Mouse (Mus musculus) kidney, embryonic 16.5 days (tissue): ENCODE results near the gene Prkab1. TPM values are rescaled to one million over a fixed set of nuclear protein-coding genes. Genes with fewer than 3 reads are reported as not detected.
A peak's percentile ranks its signal among the peaks of the same experiment; 100 is the strongest.

Experiments
- ATAC-seq: fragments of 200-750 bp; cut with Nextera tagmentation; 2 replicates; pipeline ENCODE4 v1.8.0; 2017; ENCODE audit warnings: moderate TSS enrichment; ENCODE audit not compliant: low FRiP score, low TSS enrichment
- H3K27ac ChIP-seq: fragments of 300-500 bp; sonication (generic); 2 replicates; pipeline ENCODE4 v1.5.1; 2014; ENCODE audit warnings: low read length
- H3K27me3 ChIP-seq: fragments of 300-500 bp; sonication (generic); 2 replicates; pipeline ENCODE4 v1.6.1; 2014; ENCODE audit warnings: low read length, control low read depth, mixed read lengths; ENCODE audit not compliant: insufficient read depth
- H3K36me3 ChIP-seq: fragments of 300-500 bp; sonication (generic); 2 replicates; pipeline ENCODE4 v1.6.1; 2014; ENCODE audit warnings: low read length, control low read depth, mixed read lengths; ENCODE audit not compliant: insufficient read depth
- H3K4me1 ChIP-seq: fragments of 300-500 bp; sonication (generic); 2 replicates; pipeline ENCODE4 v1.6.1; 2014; ENCODE audit warnings: low read length, control low read depth, mixed read lengths; ENCODE audit not compliant: insufficient read depth
- H3K4me2 ChIP-seq: fragments of 300-500 bp; sonication (generic); replicated peaks from 2 replicates; pipeline ENCODE4 v1.6.1; 2014; ENCODE audit warnings: low read depth, low read length
- H3K4me3 ChIP-seq: fragments of 300-500 bp; sonication (generic); 2 replicates; pipeline ENCODE4 v1.5.1; 2014; ENCODE audit warnings: mild to moderate bottlenecking, low read length
- H3K9ac ChIP-seq: fragments of 300-500 bp; sonication (generic); replicated peaks from 2 replicates; pipeline ENCODE4 v1.6.1; 2014; ENCODE audit warnings: low read length
- H3K9me3 ChIP-seq: fragments of 300-500 bp; sonication (generic); 2 replicates; pipeline ENCODE4 v1.6.1; 2016; ENCODE audit warnings: low read length, control low read depth
- WGBS: fragments of 180-500 bp; shearing (Covaris S2); extraction: QIAGEN DNeasy Blood & Tissue Kit; methylation state at CpG from one replicate; pipeline ENCODE4 v1.1.7; 2014; 5-methylcytosine and 5-hydroxymethylcytosine counted together
- polyA plus RNA-seq: library from polyadenylated mRNA; unstranded; fragments of >200 nt; fragmentation: Nextera tagmentation; extraction: Ambion mirVana; gene quantifications from 2 replicates; pipeline ENCODE4 v1.2.1, GENCODE M21; 2015

The Prkab1 gene
- polyA plus RNA-seq, 1 experiment from 2014 or later, result 83.5 TPM

DNA sequence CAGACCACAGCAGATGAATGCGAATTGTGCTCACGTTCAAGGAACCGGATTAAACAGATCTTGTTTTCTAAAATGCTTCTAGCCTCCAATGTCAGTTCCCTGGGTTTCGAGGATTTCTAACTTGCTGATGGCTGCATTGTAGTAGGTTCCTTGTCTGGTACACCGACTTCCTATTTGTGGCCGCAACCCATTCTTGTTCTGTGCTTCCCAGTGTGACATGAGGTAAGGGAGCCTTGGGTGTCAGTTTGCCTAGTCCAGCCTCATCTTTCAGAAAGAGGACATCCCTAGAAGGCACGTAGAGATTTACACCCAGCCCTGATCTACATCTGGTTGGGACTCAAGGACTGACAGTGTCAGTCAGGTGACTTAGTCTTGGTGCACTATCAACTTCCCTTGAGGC is 12.6 kb downstream of the Prkab1 start:
- 89% methylated on average over 7 of the region's 7 CpGs for WGBS
- H3K36me3 ChIP-seq, result peaks cover 43% of the 10 kb centered on the region
- no peaks in the 10 kb centered on the region for H3K9me3 ChIP-seq
- no peak overlapping the region for H3K9ac ChIP-seq
- no peak overlapping the region for H3K27ac ChIP-seq
- no peak overlapping the region for H3K4me2 ChIP-seq
- no peak for ATAC-seq
- no peaks in the 10 kb centered on the region for H3K27me3 ChIP-seq
- H3K4me3 ChIP-seq, result no peak overlapping the region
- peaks cover 16% of the 10 kb centered on the region for H3K4me1 ChIP-seq

DNA sequence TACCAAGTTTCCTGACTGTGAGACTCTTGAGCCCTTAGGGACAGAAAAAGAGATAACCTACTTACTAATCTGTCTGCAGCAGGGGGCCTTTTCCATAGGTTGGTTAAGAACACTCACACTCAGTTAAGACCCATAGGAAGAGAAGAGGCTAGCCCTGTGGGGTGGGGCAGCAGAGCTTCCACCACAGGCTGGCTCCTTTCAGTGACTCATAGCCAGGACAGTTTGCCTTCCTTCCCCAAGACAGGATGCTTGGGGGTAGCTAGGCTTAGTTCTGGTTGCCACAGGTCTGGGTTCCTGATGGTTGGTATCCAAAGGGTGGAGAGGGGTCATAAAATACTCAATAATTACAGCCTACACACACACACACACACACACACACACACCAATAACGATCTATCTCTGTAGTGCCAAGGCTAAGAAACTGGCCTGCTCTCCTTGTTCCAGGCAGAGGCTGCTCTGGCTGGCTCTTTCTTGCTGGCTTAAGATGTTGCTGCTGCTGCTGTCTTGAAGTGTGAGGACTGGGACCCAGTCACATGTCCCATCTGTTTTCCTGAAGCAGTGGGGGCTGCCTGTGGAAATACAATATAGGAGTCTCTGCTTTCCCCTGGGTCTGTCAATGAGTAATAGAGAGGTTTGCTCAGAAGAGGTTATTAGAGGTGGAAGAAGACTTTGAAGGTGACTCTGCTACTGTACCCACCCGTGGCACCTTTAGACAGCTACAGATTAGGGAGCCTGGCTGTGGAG is 14.3 kb downstream of the Prkab1 start:
- H3K9me3 ChIP-seq, result no peaks in the 10 kb centered on the region
- H3K27me3 ChIP-seq, result no peaks in the 10 kb centered on the region
- peaks cover 16% of the 10 kb centered on the region for H3K4me1 ChIP-seq
- WGBS, result 31% methylated on average over 2 of the region's 2 CpGs
- H3K9ac ChIP-seq, result no peak overlapping the region
- H3K4me3 ChIP-seq, result no peak overlapping the region
- 0 out of 2 replicates have a peak overlapping the region, but pooled peaks have one; percentile 5 for H3K4me2 ChIP-seq
- peak overlapping the region; percentile 91 for H3K27ac ChIP-seq
- peak; percentile 74 for ATAC-seq
- peaks cover 27% of the 10 kb centered on the region for H3K36me3 ChIP-seq

DNA sequence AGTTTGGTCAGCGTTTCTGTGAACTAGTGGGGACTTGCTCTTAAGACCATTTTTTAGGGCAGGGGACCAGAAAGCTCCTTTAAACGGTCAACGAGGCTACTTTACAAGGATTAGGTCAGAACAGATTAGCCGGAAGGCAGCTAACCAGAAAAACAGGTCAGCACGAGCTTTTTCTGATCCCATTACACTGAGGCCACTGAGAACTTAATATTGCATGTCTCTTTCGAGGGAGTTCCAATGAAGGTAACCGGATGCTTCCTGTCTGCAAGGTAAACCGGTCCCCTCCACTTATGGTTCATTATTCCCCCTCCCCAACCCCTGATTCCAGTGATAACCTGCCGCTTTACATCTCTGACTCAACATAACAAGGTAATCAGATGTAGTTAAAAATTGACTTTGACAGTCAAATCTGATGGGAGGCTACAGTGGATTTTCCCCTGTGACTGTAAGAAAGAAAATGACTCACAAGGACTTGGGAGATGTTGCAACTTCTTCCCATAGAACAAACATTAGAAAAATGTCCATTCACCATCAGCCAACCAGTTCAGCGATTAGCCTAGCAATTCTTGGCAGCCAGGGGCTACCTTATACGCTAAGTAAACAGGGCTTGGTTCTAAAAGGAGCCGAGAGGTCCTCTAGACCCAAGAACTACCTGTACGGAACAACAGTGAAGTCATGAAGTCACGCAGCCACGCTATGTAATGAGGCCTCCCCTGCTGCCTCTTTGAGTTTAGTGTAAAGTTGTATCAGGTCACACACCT is 15.0 kb downstream of the Prkab1 start:
- H3K27me3 ChIP-seq, result no peaks in the 10 kb centered on the region
- peaks cover 19% of the 10 kb centered on the region for H3K36me3 ChIP-seq
- peak; percentile 56; the same call in 1 of the 2 replicates for ATAC-seq
- peaks cover 16% of the 10 kb centered on the region for H3K4me1 ChIP-seq
- no peaks in the 10 kb centered on the region for H3K9me3 ChIP-seq
- H3K4me3 ChIP-seq, result no peak overlapping the region
- H3K9ac ChIP-seq, result no peak overlapping the region
- 0 out of 2 replicates have a peak overlapping the region, but pooled peaks have one; percentile 5 for H3K4me2 ChIP-seq
- H3K27ac ChIP-seq, result peak overlapping the region; percentile 91
- WGBS, result 45% methylated on average over 15 of the region's 15 CpGs

GRCm38 (mm10) chr5:116007723-116008122 is 16.6 kb downstream of the Prkab1 start:
- WGBS, result 76% methylated on average over 13 of the region's 13 CpGs
- ATAC-seq, result peak; percentile 33; the same call in 1 of the 2 replicates
- H3K4me1 ChIP-seq, result peaks cover 19% of the 10 kb centered on the region
- no peaks in the 10 kb centered on the region for H3K9me3 ChIP-seq
- no peak overlapping the region for H3K4me2 ChIP-seq
- H3K4me3 ChIP-seq, result 0 out of 2 replicates have a peak overlapping the region, but pooled peaks have one; percentile 2
- H3K9ac ChIP-seq, result no peak overlapping the region
- H3K36me3 ChIP-seq, result peaks cover 4% of the 10 kb centered on the region
- no peaks in the 10 kb centered on the region for H3K27me3 ChIP-seq
- H3K27ac ChIP-seq, result peak overlapping the region; percentile 67

DNA sequence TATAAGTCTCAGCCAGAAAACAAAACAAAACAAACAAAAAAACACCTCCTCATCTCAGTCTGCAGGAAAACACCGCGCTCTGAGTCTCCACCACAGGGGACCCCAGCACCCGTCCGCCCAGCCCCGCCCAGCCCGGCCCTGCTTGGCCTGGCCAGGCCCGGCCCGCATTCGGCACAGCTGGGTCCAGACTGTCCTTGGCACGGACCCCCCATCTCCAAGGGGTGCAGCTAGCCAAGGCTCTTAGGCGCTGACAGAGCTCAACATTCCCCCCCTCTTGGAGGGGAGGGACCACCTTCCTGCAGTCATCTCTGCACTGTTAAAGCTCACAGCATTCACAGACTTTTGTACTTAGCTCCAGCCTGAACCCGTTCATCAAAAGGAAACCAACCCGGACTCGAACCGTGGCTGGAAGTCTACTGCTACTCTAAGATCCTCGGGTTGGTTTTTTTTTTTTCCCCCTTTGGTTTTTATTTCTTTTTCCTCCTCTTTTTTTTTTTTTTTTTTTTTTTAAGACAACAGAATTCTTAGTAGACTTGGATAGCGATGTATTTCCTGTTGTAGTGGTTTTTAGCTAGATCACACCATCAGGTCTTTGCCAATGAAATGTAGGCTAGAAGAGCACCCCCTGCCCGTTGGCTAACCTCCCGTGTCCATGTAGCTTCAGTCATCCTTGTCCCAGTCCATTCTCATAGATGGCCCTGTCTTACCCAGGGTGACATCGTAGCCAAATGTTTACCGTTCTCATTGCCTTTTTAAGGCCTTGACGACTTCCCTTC is 17.8 kb downstream of the Prkab1 start:
- no peaks in the 10 kb centered on the region for H3K36me3 ChIP-seq
- no peak overlapping the region for H3K9ac ChIP-seq
- H3K4me2 ChIP-seq, result no peak overlapping the region
- H3K4me1 ChIP-seq, result peaks cover 19% of the 10 kb centered on the region
- 63% methylated on average over 22 of the region's 22 CpGs for WGBS
- ATAC-seq, result no peak
- H3K4me3 ChIP-seq, result no peak overlapping the region
- no peaks in the 10 kb centered on the region for H3K9me3 ChIP-seq
- H3K27ac ChIP-seq, result peak overlapping the region; percentile 67; the same call in 1 of the 2 replicates
- H3K27me3 ChIP-seq, result no peaks in the 10 kb centered on the region

- no peak overlapping the region for H3K4me2 ChIP-seq
- no peak overlapping the region for H3K4me3 ChIP-seq
Observed at GRCm38 (mm10) chr5:116004271-116004670, 20.0 kb downstream of the Prkab1 start.

GRCm38 (mm10) chr5:116003825-116004224 is 20.5 kb downstream of the Prkab1 start:
- Histone ChIP-seq H3K4me2 (no peak overlapping the region), H3K27ac (no peak overlapping the region), H3K9me3 (no peaks in the 10 kb centered on the region), H3K4me3 (no peak overlapping the region), H3K27me3 (no peaks in the 10 kb centered on the region), H3K9ac (no peak overlapping the region), H3K4me1 (peaks cover 7% of the 10 kb centered on the region; the same call in 1 of the 2 replicates), H3K36me3 (0 out of 2 replicates have a peak, but pooled peaks cover 3% of the 10 kb centered on the region)
- ATAC-seq, result 0 out of 2 replicates have a peak, but pooled peaks have one; percentile 40
- 30% methylated on average over 13 of the region's 13 CpGs for WGBS

More at GRCm38 (mm10) chr5:116004271-116004670, 20.0 kb downstream of the Prkab1 start:
- 0 out of 2 replicates have a peak, but pooled peaks cover 3% of the 10 kb centered on the region for H3K36me3 ChIP-seq
- no peak overlapping the region for H3K9ac ChIP-seq
- H3K9me3 ChIP-seq, result no peaks in the 10 kb centered on the region
- H3K27ac ChIP-seq, result no peak overlapping the region
- 85% methylated on average over 10 of the region's 10 CpGs for WGBS
- no peaks in the 10 kb centered on the region for H3K27me3 ChIP-seq
- no peak for ATAC-seq
- H3K4me1 ChIP-seq, result peaks cover 7% of the 10 kb centered on the region; the same call in 1 of the 2 replicates

DNA sequence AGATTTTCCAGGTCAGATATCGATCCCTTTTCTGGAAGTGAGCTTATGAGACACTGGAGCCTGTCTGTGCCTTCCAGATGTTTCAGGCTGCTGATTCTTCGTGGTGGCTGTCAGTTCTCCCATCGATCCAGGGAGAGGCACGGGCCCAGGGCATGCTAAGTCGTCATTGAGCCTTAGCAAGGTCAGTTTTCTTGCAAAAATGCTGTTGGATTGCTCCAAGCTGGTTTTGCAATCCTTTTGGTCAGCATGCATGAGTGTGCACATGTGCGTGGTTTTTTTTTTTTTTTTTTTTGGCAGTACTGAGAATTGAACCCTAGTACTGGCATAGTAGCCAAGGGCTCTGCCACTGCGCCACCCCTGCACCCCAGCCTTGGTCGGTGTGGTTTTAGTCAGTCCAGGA is 21.2 kb downstream of the Prkab1 start:
- H3K4me1 ChIP-seq, result peaks cover 7% of the 10 kb centered on the region; the same call in 1 of the 2 replicates
- H3K4me2 ChIP-seq, result no peak overlapping the region
- H3K36me3 ChIP-seq, result 0 out of 2 replicates have a peak, but pooled peaks cover 3% of the 10 kb centered on the region
- H3K27ac ChIP-seq, result no peak overlapping the region
- no peaks in the 10 kb centered on the region for H3K9me3 ChIP-seq
- no peak for ATAC-seq
- H3K4me3 ChIP-seq, result no peak overlapping the region
- no peak overlapping the region for H3K9ac ChIP-seq
- no peaks in the 10 kb centered on the region for H3K27me3 ChIP-seq
- 80% methylated on average over 8 of the region's 8 CpGs for WGBS

- H3K4me1 ChIP-seq, result no peaks in the 10 kb centered on the region
- WGBS, result 80% methylated on average over 13 of the region's 13 CpGs
- peaks cover 28% of the 10 kb centered on the region for H3K36me3 ChIP-seq
- no peak overlapping the region for H3K4me3 ChIP-seq
- H3K27me3 ChIP-seq, result no peaks in the 10 kb centered on the region
- ATAC-seq, result no peak
- no peak overlapping the region for H3K27ac ChIP-seq
- no peaks in the 10 kb centered on the region for H3K9me3 ChIP-seq
- no peak overlapping the region for H3K9ac ChIP-seq
- H3K4me2 ChIP-seq, result no peak overlapping the region
Observed at GRCm38 (mm10) chr5:115997376-115997775, 26.9 kb downstream of the Prkab1 start.
